Mouse (Mus musculus) megakaryocyte, embryonic 14.5 days (primary cell): Measurements from ENCODE around the gene Dock4. TPM values are rescaled to one million over a fixed set of nuclear protein-coding genes. Genes with fewer than 3 reads are reported as not detected.

Experiments used
- H3K27me3 ChIP-seq: replicated peaks from 2 replicates; pipeline ENCODE3; 2012; ENCODE audit warnings: inconsistent platforms
- H3K36me3 ChIP-seq: replicated peaks from 2 replicates; pipeline ENCODE3; 2012; ENCODE audit warnings: low read length, inconsistent platforms, mixed read lengths
- H3K4me1 ChIP-seq: 2 replicates; pipeline ENCODE4 v1.6.1; 2012; ENCODE audit warnings: inconsistent platforms
- H3K4me3 ChIP-seq: replicated peaks from 2 replicates; pipeline ENCODE3; 2012; ENCODE audit warnings: moderate library complexity, mild to moderate bottlenecking, inconsistent platforms
- H3K9me3 ChIP-seq: 2 replicates; pipeline ENCODE4 v1.6.1; 2012; ENCODE audit warnings: inconsistent platforms
- FLI1 ChIP-seq: IDR thresholded peaks from 2 replicates; pipeline ENCODE4 v1.6.1; 2012; ENCODE audit warnings: low read length, inconsistent platforms, mixed read lengths
- GATA1 ChIP-seq: IDR thresholded peaks from 3 replicates; pipeline ENCODE4 v1.6.1; 2012; ENCODE audit warnings: mixed read lengths, low read length, inconsistent platforms, borderline replicate concordance
- polyA plus RNA-seq: library from polyadenylated mRNA; stranded (reverse); fragments of >175 nt; gene quantifications from 2 replicates; pipeline ENCODE4 v1.2.3, GENCODE M21; 2012; ENCODE audit warnings: low replicate concordance; ENCODE audit not compliant: insufficient read depth

The Dock4 gene
- polyA plus RNA-seq, 1 experiment: 0.13 TPM

GRCm38 (mm10) chr12:40429976-40430375, 15.8 kb upstream of the Dock4 start:
- no peak for TF ChIP-seq FLI1
- no peak for TF ChIP-seq GATA1
- H3K4me3 ChIP-seq: no peak overlapping the region
- peaks cover 43% of the 10 kb centered on the region for H3K4me1 ChIP-seq
- H3K9me3 ChIP-seq: no peaks in the 10 kb centered on the region
- H3K36me3 ChIP-seq: no peaks in the 10 kb centered on the region
- no peaks in the 10 kb centered on the region for H3K27me3 ChIP-seq

- no peaks in the 10 kb centered on the region for H3K36me3 ChIP-seq
- H3K9me3 ChIP-seq: no peaks in the 10 kb centered on the region
- H3K4me1 ChIP-seq: peaks cover 40% of the 10 kb centered on the region
- H3K4me3 ChIP-seq: no peak overlapping the region
- TF ChIP-seq FLI1 (no peak), GATA1 (no peak)
- H3K27me3 ChIP-seq: no peaks in the 10 kb centered on the region
These were observed 14.7 kb upstream of the Dock4 start for GRCm38 (mm10) chr12:40431075-40431474.

GRCm38 (mm10) chr12:40434101-40434500, 11.7 kb upstream of the Dock4 start:
- no peaks in the 10 kb centered on the region for H3K27me3 ChIP-seq
- H3K4me3 ChIP-seq: no peak overlapping the region
- H3K9me3 ChIP-seq: no peaks in the 10 kb centered on the region
- TF ChIP-seq GATA1 (no peak), FLI1 (no peak)
- H3K36me3 ChIP-seq: no peaks in the 10 kb centered on the region
- peaks cover 24% of the 10 kb centered on the region for H3K4me1 ChIP-seq

- no peak overlapping the region for H3K4me3 ChIP-seq
- no peaks in the 10 kb centered on the region for H3K27me3 ChIP-seq
- TF ChIP-seq GATA1: no peak
- TF ChIP-seq FLI1: no peak
- H3K36me3 ChIP-seq: no peaks in the 10 kb centered on the region
- peaks cover 10% of the 10 kb centered on the region for H3K4me1 ChIP-seq
- no peaks in the 10 kb centered on the region for H3K9me3 ChIP-seq
These were observed 7.7 kb upstream of the Dock4 start for GRCm38 (mm10) chr12:40438049-40438448.

GRCm38 (mm10) chr12:40445206-40445605, 546 bp upstream of the Dock4 start:
- Histone ChIP-seq H3K9me3 (no peaks in the 10 kb centered on the region), H3K4me1 (peaks cover 26% of the 10 kb centered on the region), H3K4me3 (peak overlapping the region; percentile 93), H3K36me3 (no peaks in the 10 kb centered on the region), H3K27me3 (peaks cover 36% of the 10 kb centered on the region)
- no peak for TF ChIP-seq GATA1
- TF ChIP-seq FLI1: no peak

- TF ChIP-seq GATA1: no peak
- no peak for TF ChIP-seq FLI1
- H3K27me3 ChIP-seq: peaks cover 38% of the 10 kb centered on the region
These were observed 964 bp downstream of the Dock4 start for GRCm38 (mm10) chr12:40446450-40447381.

GRCm38 (mm10) chr12:40447561-40448355, 2.0 kb downstream of the Dock4 start:
- TF ChIP-seq GATA1 (no peak), FLI1 (no peak)
- no peak overlapping the region for H3K4me3 ChIP-seq
- peaks cover 7% of the 10 kb centered on the region for H3K9me3 ChIP-seq
- H3K27me3 ChIP-seq: peaks cover 45% of the 10 kb centered on the region
- no peaks in the 10 kb centered on the region for H3K36me3 ChIP-seq
- H3K4me1 ChIP-seq: peaks cover 26% of the 10 kb centered on the region

More at GRCm38 (mm10) chr12:40446450-40447381, 964 bp downstream of the Dock4 start:
- Histone ChIP-seq H3K9me3 (no peaks in the 10 kb centered on the region), H3K4me1 (peaks cover 26% of the 10 kb centered on the region), H3K36me3 (no peaks in the 10 kb centered on the region), H3K4me3 (peak overlapping the region; percentile 93)

GRCm38 (mm10) chr12:40449119-40449795, 3.5 kb downstream of the Dock4 start:
- H3K9me3 ChIP-seq: peaks cover 14% of the 10 kb centered on the region
- H3K27me3 ChIP-seq: peaks cover 49% of the 10 kb centered on the region
- H3K36me3 ChIP-seq: no peaks in the 10 kb centered on the region
- no peak overlapping the region for H3K4me3 ChIP-seq
- TF ChIP-seq FLI1: no peak
- no peak for TF ChIP-seq GATA1
- peaks cover 26% of the 10 kb centered on the region for H3K4me1 ChIP-seq

- Histone ChIP-seq H3K4me1 (no peaks in the 10 kb centered on the region), H3K4me3 (no peak overlapping the region), H3K36me3 (no peaks in the 10 kb centered on the region), H3K27me3 (peaks cover 23% of the 10 kb centered on the region), H3K9me3 (peaks cover 14% of the 10 kb centered on the region)
- TF ChIP-seq GATA1 (no peak), FLI1 (no peak)
These were observed 10.8 kb downstream of the Dock4 start for GRCm38 (mm10) chr12:40456517-40456916.

- H3K4me1 ChIP-seq: no peaks in the 10 kb centered on the region
- TF ChIP-seq FLI1 (no peak), GATA1 (no peak)
- H3K27me3 ChIP-seq: peaks cover 12% of the 10 kb centered on the region
- H3K4me3 ChIP-seq: no peak overlapping the region
- no peaks in the 10 kb centered on the region for H3K9me3 ChIP-seq
- H3K36me3 ChIP-seq: no peaks in the 10 kb centered on the region
These were observed 13.2 kb downstream of the Dock4 start for GRCm38 (mm10) chr12:40458977-40459376.
